Mouse (Mus musculus) C3H10T1/2 (cell line): ENCODE measurements around the gene Rbsn. TPM values are rescaled to one million over a fixed set of nuclear protein-coding genes. Genes with fewer than 3 reads are reported as not detected.

ENCODE experiments used
- polyA plus RNA-seq, 2 experiments: library from polyadenylated mRNA; unstranded; fragments of >200 nt; fragmentation: generic; extraction: Trizol; gene quantifications; one replicate each; pipeline ENCODE4 v1.2.1; 2012; ENCODE audit warnings: missing spikeins in 2 of 2

Gene Rbsn
- polyA plus RNA-seq = 10 to 100 TPM in 1 of 2 experiments, 1 to 10 TPM in 1; 1.1 to 10.6 TPM

DNA sequence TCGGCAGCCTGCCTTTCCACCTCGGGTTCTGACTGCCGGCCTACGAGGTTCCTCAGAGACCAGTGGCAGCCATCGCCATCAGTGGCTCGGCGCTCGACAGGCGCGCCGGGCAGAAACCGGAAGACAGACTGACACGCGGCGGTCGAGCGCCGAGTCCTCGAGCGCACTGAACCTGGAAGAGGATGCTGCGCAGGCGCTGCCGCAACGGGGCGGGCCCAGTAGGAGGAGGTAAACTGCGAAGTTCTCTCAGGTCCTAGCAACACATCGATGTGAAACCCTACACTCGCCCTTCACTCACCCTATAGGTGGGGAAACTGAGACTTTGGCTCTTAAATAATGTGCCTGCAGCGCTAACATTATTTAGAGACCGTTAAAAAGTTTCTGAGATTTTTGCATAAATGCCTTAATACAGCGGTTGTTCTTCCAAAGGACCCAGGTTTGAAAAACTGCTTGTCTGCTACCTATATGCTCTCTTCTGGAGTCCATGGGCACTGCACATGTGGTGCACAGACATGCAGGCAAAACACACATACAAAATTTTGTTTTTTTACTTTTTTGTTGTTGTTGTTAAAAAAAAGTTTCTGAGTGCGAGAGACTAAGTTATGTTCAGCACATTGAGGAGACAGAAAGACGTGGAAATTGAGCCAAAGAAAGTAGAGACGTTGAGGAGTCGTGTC, at the start of gene Rbsn:
Gene Rbsn, minus strand, starts transcription at position 153 of the 677 bp plus-strand sequence.

DNA sequence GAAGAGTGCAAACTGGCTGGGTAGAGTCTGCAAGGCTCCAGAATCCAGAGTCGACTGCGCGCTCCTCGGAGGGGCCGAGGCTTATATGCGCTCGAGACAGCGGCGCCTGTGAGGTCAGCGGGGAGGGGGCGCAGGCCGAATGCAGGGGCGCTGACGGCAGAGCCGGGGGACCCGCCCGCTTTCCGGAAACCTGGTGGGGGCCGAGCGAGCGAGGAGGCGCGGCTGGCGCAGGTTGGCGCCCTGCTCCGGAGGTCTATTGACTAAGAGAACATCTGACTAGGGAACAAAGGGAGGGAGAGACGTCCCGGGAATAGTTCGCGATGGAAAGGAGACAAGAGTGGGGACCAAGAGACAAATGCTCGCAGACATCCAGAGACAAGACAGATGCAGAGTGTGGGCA, 29.9 kb upstream of the Rbsn start, which contains the start of gene Trh:
Gene Trh, minus strand, starts transcription at position 60 of the 400 bp plus-strand sequence.

GRCm38 (mm10) chr6:92183621-92184131, 31.0 kb downstream of the Rbsn start, which contains the start of gene Mrps25:
TSS of gene Mrps25 (minus strand) at chr6:92184033.

Other genes starting within 250 kb of the Rbsn start
- under 1 TPM in 1 of 2 experiments, not detected in 1; 0.04 TPM for gene Fgd5, start 236.0 kb downstream of the Rbsn start, polyA plus RNA-seq
- gene Nr2c2, start 123.5 kb downstream of the Rbsn start, polyA plus RNA-seq = 1 to 10 TPM in 1 of 2 experiments, under 1 TPM in 1; 0.37 to 3.3 TPM
- 10 to 100 TPM; 66.3 to 71.6 TPM for gene Mrps25, start 30.9 kb downstream of the Rbsn start, polyA plus RNA-seq
- not detected for gene Trh, start 29.7 kb upstream of the Rbsn start, polyA plus RNA-seq